Mouse (Mus musculus) megakaryocyte, embryonic 14.5 days (primary cell): ENCODE data around the gene Smim11.

ENCODE experiments used
- FLI1 ChIP-seq: IDR thresholded peaks from 2 replicates; pipeline ENCODE4 v1.6.1; 2012; ENCODE audit warnings: low read length, inconsistent platforms, mixed read lengths
- GATA1 ChIP-seq: IDR thresholded peaks from 3 replicates; pipeline ENCODE4 v1.6.1; 2012; ENCODE audit warnings: mixed read lengths, low read length, inconsistent platforms, borderline replicate concordance

DNA sequence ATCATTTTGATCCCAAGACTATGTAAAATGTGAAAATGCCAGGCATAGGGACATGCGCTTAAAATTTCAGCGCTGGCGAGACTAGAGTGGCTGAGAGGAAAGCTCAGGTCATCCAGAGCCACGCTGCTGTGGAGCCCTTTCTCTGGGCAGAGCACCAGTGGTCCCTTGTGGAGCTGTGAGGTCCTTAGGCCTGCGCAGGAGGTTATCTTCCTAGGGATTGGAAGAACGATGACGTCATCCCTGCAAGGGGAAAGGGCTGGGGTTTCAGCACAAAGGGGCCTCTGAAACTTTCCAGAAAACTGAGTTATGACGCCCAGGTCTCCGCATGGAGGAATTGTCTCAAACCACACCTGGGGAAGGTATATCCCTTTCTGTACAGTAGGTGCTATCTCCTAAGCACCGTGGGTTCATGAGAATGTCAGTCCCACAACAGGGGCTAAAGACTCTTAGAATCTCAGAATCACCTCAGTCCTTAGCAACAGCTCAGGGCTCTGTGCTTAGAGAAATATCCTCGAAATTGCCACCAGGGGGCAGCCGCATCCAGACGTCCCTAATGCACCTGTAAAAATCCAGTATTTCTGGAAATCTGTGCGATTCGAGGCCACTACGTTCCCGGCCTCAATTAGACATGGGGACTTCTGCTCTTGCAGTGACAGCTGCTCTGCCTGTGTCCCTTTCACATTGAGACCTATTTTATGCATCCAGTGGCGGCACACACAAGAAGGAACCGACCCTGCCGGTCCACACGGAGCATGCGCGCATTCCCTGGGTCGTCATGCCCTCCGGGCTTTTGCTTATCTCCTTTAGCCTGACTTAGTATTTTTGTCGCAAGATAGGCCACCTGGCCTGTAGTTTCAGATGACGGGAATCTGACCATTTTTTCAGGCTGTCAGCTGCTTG is 39.8 kb downstream of the Smim11 start:
- no peak for TF ChIP-seq GATA1
- TF ChIP-seq FLI1: no peak
